Mouse (Mus musculus) 3T3-L1 (cell line): ENCODE data around the gene Aipl1.
"Not testable (repeated sequence)": the region's sequence is repeated elsewhere in the genome, so short reads cannot be mapped to it uniquely, and the experiment has no call there.

Experiments used
- DNase-seq: peaks from one replicate; pipeline ENCODE4 v3.0.0-alpha.2; 2015; ENCODE audit warnings: low read depth, low spot score

The Aipl1 gene

DNA sequence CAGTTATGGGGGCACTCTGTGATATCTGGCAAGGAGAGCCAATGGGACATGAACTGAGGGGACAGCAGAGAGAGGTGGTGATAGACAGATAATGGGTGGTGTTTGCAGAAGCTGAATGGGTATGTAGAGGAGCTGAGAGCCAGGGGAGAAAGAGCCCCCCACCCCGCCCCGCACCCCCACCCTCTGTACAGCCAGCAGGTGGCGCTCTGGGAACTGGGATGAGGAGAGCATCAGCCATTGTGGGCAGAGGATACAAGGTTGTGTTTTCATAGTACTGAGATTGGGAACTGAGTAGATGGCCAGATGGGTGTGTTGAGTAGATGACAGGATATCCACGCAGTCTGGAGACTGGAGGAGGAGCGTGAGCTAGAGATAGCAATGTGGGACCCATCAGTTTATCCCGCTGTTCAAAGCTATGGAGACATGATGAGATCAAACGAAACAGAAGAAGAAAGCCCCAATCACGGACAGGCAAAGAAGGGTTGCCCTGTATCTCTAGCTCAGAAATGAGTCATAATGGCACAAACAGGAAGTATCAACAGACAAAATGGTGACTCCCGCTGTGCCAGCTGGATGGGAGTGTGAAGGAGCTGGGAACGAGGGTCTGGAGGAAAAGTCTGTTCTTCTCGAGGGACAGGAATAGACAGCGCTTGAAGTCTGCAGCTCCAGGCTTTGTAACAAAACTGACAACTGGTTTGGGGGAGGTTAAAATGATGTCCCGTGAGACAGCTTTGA is 20.6 kb downstream of the Aipl1 start:
- DNase-seq = no peak

- DNase-seq = no peak
Observed at GRCm38 (mm10) chr11:72014674-72015073, 22.6 kb downstream of the Aipl1 start.

DNA sequence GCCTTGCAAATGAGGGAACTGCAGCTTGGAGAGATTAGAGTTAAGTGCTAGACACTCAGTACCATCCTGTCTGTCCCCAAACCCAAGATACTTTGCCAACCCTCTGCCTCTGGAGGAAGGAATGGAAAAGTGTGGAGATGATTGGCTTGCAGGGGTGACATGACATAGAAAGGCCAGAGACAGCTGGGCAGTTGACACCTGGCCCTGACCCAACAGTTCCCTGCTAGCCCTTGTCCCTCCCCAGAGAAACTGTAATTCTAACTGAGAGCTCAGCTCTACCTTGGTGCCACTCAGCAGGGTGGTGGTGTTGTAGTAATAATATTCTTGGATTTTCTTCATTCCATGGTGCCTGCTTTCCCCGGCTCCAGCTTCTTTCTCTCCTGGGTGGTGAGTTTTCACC is 25.4 kb downstream of the Aipl1 start:
- DNase-seq = no peak

GRCm38 (mm10) chr11:72010940-72011722 is 26.2 kb downstream of the Aipl1 start:
- no peak for DNase-seq

GRCm38 (mm10) chr11:72010367-72010766 is 26.9 kb downstream of the Aipl1 start:
- no peak for DNase-seq

- no peak for DNase-seq
Observed at GRCm38 (mm10) chr11:72005547-72005946, 31.8 kb downstream of the Aipl1 start.

GRCm38 (mm10) chr11:72003171-72003570 is 34.1 kb downstream of the Aipl1 start:
- DNase-seq = no peak

DNA sequence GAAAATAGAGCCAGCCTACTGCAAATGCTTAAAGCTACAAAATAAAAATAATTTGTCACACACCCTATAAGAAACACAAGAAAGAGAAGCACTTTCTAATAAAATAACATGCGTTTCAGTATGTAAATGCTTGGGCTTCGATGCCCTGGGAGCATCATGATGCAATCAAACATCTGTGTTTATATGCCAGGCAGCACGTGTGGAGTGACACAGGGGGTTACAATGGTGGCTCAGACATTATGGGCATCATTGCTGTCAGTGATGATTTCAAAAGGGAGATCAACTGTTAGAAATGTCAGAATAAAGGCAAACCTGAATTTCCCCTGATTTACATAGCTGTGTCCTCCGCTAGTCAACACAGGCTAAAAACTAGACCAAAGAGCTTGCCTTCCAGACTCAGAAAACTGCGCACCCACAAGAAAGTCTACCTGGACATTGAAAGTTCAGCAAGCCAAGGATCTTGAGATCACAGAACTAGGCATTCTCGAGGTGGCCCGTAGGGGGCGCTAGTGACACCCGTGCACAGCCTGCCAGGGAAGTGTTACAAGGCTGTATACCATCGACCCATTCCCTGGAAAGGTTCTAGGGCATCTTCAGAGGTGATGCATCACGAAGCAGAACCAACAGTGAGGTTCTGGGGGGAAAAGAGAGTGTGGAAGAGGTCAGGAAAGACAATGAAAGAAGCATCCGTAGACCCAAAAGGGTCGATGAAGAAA is 35.0 kb downstream of the Aipl1 start:
- no peak for DNase-seq

DNA sequence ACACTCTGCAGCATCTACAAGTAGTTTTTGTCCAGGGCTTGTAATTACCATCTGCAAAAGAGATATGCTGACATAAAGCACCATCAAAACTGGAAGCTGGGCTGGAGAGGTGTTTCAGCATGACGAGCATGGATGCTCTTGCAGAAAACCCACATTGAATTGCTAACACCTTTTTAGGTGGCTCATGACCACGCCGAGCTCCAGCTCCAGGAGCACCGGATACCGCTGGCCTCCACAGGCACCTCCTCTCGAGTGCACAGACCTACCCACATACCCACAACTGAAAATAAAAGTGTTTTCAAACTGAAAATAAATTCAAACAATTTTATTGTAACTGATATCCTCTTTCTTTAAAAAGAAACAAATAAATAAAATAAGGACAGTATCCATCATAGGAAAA is 37.1 kb downstream of the Aipl1 start:
- no peak for DNase-seq

- no peak for DNase-seq
Observed at GRCm38 (mm10) chr11:71996805-71997204, 40.5 kb downstream of the Aipl1 start.

- DNase-seq = peak; percentile 96
Observed at GRCm38 (mm10) chr11:71995968-71996511, 41.3 kb downstream of the Aipl1 start.

GRCm38 (mm10) chr11:71992438-71992837 is 44.9 kb downstream of the Aipl1 start:
- no peak for DNase-seq

GRCm38 (mm10) chr11:71991541-71991940 is 45.8 kb downstream of the Aipl1 start:
- DNase-seq = peak; percentile 88

DNA sequence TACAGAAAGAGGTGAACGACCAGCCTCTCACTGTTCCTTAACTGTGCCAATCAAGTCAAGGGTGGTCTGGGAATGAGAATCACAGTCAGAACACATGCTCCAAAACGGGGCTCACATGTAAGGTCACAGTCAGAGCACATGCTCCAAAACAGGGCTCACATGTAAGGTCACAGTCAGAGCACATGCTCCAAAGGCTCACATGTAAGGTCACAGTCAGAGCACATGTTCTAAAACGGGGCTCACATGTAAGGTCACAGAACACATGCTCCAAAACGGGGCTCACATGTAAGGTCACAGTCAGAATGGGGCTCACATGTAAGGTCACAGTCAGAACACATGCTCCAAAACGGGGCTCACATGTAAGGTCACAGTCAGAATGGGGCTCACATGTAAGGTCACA is 47.9 kb downstream of the Aipl1 start:
- not testable (repeated sequence) for DNase-seq

DNA sequence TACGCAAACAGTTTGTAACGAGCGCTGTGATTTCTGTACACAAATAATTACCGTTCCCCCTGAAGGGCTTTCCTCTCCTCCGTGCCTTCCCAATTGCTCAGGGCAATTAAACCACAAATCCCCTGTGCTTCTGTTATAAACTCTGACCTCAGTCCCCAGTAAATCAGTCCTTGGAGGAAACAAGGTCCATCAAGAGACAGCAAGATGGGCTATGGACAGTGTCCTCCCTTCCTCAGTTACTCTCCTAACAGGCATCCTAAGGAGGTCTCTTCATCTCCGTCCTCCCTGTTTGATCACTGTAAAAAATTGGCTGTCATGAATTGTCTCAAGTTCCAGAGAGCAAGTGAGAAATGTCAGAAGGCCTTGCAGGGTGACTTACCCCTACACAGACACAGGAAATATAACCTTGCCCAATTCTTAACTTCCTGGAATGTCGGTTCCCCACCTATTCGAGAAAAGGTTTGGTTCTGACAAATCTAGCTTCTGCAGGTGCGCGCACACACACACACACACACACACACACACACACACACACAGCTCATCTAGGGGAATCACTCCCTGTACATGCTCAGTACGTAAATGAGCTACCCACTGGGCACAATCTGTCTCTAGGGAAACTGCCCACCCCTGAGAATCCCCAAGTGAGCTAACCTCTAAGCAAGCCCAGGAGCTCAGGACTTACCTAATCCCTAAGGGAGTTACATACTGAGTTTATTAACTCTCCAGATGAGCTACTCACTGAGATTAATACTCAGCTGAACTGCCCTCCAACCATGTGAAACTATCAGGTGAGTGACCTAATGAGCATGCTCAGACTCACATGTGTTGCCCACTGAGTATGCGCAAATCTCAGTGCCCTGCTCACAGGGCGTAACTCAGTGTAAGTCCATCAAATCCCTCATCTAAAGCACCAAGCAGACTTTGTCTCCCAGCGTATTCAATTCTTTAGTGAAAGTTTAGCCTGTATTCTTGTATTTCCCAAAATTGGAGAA is 49.9 kb downstream of the Aipl1 start:
- DNase-seq = no peak

GRCm38 (mm10) chr11:71985783-71986182 is 51.5 kb downstream of the Aipl1 start:
- no peak for DNase-seq

DNA sequence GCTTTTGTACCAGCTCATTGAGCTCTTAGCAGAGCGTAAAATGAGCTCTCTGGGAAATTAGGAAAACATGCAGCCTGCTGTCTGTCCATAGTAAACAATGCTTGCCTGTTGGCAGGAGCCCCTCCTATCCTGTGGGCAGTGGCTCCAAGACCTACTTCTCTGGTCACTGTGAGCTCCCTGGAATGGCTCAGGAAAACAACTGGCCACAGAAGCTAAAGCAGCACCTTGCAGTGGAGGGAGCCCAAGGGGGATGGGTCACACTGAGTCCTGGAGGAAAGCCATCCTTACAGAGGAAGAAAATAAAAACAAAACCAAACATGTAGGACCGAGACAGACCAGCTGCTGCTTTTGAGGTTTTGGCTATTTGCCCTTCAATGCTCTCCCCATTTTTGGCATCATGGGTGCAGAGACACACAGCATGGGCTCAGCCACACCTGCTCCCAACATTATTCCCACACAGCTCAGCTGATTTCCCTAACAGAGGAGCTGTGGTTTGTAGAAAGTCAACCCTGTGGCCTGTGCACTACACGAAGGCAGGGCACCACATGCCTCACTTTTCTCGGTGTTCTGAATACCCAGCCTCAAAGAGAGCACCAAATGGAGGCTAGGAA is 52.1 kb downstream of the Aipl1 start:
- no peak for DNase-seq

DNA sequence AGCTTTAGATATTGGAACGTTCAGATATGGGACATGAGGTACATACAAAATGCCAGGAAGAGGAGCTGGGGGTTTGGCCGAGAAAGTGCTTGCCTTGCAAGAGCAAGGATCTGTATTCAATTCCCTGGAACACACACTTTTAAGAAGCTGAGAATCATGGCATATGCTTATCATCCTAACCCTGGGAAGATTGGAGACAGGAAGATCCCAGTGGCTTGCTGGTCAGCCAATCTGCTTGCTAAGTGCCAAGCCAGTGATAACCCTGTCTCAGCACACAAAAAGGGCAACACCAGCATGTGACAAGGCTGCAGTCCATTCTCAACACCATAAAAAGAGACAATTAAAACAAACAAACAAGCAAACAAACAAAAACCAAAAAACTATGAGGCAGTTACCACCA is 53.2 kb downstream of the Aipl1 start:
- DNase-seq = no peak
